Mouse (Mus musculus): ENCODE results near the gene Pappa.

DNA sequence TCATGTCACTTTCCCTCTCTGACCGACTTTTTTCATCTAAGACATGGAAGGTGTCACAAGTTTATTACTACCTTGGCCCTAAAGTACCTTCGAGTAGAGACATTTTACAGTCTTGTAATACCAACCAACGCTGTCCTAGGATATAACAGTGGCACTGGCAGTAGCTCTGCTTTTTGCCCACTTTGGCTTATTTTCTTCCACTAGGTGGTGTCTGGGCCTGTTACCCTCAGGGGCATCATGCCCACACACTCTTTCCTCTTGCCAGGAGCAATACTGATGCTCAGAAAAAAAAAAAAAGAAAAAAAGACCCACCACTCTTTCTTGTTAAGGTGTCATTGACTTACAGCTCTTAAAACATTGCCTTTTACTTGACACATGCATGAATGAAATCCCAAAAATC lies 8.7 kb downstream of the Pappa start:
- TF ChIP-seq CTCF (IDR thresholded peaks at IDR 0.05; ENCODE audit: insufficient read depth, low read depth, low read length) (no peak), POLR2A (IDR thresholded peaks at IDR 0.05; ENCODE audit: insufficient read depth, low read depth, low read length) (no peak)
